Mouse (Mus musculus): ENCODE measurements around the gene Sult1a1. TPM values are rescaled to one million over a fixed set of nuclear protein-coding genes. Genes with fewer than 3 reads are reported as not detected.
"Not testable (repeated sequence)": the region's sequence is repeated elsewhere in the genome, so short reads cannot be mapped to it uniquely, and the experiment has no call there.

Sult1a1 gene
- polyA plus RNA-seq, 1 experiment from 2014 or later: 2.5 TPM

DNA sequence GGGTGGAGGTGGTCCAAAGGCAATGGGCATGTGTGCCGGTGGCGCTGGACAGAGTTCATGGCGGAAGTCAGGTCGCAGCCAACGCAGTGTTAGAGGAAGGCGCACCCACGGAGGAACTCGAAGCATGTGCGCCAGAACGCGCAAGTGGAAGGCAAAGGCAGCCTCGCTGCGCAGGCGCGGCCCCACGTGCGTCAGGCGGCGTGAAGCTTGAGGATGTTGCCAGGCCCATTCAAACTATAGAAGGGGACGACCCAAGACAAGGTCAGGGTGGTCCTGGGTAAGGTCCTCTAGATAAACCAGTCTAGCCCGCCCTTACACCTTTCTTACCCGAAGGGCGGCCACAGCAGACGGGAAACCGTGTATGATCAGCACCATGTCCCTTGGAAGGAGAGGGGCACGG, 16.2 kb upstream of the Sult1a1 start:
- DNase-seq (ENCODE audit: low spot score): no peak
- no peaks in the 10 kb centered on the region for H3K9me3 ChIP-seq (ENCODE audit: control insufficient read depth, low read length)
- H3K4me1 ChIP-seq (replicated peaks; ENCODE audit: control insufficient read depth, insufficient read depth, low read length): peaks cover 17% of the 10 kb centered on the region
- H3K4me3 ChIP-seq (replicated peaks; ENCODE audit: low read length): no peak overlapping the region
- H3K27me3 ChIP-seq (ENCODE audit: control insufficient read depth, insufficient read depth, low read length): no peaks in the 10 kb centered on the region
- peaks cover 32% of the 10 kb centered on the region for H3K36me3 ChIP-seq (replicated peaks; ENCODE audit: control insufficient read depth, insufficient read depth)
- no peak overlapping the region for H3K4me2 ChIP-seq (replicated peaks)
- ATAC-seq (ENCODE audit: low FRiP score): no peak
- no peak overlapping the region for H3K9ac ChIP-seq
- no peak overlapping the region for H3K27ac ChIP-seq
- 97% methylated on average over 26 of the region's 26 CpGs for WGBS

DNA sequence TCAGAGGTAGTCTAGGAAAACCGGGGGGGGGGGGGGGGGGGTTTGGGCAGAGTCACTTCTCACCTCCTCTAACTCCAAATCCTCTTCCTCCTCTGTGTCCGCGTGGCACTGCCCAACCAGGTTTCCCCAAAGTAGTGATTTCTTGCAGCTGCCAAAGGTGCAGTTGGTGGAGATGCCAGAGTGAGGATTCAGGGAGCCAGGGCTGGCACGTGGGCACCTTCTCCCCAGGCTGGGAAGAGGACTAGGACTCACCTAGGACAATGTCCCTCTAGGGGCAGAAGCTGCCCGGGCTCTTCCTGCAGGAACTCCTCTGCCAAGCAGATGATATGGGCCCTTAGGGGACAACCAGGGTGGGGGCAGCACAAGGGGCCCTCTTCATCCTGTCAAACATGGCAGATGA, 15.4 kb upstream of the Sult1a1 start:
- H3K9me3 ChIP-seq (ENCODE audit: control insufficient read depth, low read length): no peaks in the 10 kb centered on the region
- H3K36me3 ChIP-seq (replicated peaks; ENCODE audit: control insufficient read depth, insufficient read depth): peaks cover 29% of the 10 kb centered on the region
- 97% methylated on average over 4 of the region's 5 CpGs for WGBS
- ATAC-seq (ENCODE audit: low FRiP score) (no peak), DNase-seq (ENCODE audit: low spot score) (no peak)
- no peak overlapping the region for H3K9ac ChIP-seq
- H3K27ac ChIP-seq: no peak overlapping the region
- H3K4me3 ChIP-seq (replicated peaks; ENCODE audit: low read length): no peak overlapping the region
- no peaks in the 10 kb centered on the region for H3K27me3 ChIP-seq (ENCODE audit: control insufficient read depth, insufficient read depth, low read length)
- no peak overlapping the region for H3K4me2 ChIP-seq (replicated peaks)
- peaks cover 9% of the 10 kb centered on the region for H3K4me1 ChIP-seq (replicated peaks; ENCODE audit: control insufficient read depth, insufficient read depth, low read length)

DNA sequence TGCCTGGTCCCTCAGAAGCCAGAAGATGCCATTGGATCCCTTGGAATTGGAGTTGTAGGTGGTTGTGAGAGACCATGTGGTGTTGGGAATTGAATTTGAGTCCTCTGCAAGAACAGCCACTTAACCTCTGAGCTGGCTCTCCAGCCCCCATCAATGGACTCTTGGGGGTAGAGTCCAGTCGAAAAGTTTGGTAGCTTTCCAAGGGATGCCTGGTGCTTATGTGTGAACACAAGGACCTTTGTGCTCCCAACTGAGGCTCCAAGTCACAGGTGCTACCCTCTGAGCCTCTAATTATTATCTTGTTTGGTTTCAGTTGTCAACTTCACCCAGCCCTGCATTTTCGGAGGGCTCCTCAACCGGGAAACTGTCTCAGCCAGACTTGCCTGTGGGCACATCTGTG, 14.5 kb upstream of the Sult1a1 start:
- peaks cover 29% of the 10 kb centered on the region for H3K36me3 ChIP-seq (replicated peaks; ENCODE audit: control insufficient read depth, insufficient read depth)
- no peak overlapping the region for H3K9ac ChIP-seq
- no peak overlapping the region for H3K4me2 ChIP-seq (replicated peaks)
- no peak overlapping the region for H3K4me3 ChIP-seq (replicated peaks; ENCODE audit: low read length)
- no peak for ATAC-seq (ENCODE audit: low FRiP score)
- H3K9me3 ChIP-seq (ENCODE audit: control insufficient read depth, low read length): no peaks in the 10 kb centered on the region
- no peak for DNase-seq (ENCODE audit: low spot score)
- no peaks in the 10 kb centered on the region for H3K27me3 ChIP-seq (ENCODE audit: control insufficient read depth, insufficient read depth, low read length)
- peaks cover 6% of the 10 kb centered on the region for H3K4me1 ChIP-seq (replicated peaks; ENCODE audit: control insufficient read depth, insufficient read depth, low read length)
- H3K27ac ChIP-seq: no peak overlapping the region
- WGBS: 89% methylated on average over 3 of the region's 3 CpGs

DNA sequence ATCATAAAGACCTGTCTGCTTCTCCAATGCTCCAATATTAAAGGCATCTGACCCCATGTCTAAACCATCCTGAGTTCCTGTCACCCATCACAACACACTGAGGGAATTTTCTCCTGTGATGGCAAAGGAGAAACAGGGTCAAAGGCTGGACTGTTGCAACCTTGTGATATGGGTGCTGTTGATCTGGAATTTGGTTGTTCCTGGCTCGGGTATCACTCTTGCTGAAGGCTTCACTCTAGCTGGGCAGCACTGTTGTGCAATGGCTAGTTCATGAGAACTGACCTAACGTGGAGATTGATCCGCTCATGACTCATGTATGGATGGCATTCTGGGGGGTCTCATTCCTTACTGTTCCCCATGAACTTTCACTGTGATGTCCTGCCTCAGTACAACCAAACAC, 12.8 kb upstream of the Sult1a1 start:
- DNase-seq (ENCODE audit: low spot score) (no peak), ATAC-seq (ENCODE audit: low FRiP score) (no peak)
- Histone ChIP-seq H3K9me3 (ENCODE audit: control insufficient read depth, low read length) (no peaks in the 10 kb centered on the region), H3K4me2 (replicated peaks) (no peak overlapping the region), H3K4me1 (replicated peaks; ENCODE audit: control insufficient read depth, insufficient read depth, low read length) (no peaks in the 10 kb centered on the region; the same call in 1 of the 2 replicates), H3K4me3 (replicated peaks; ENCODE audit: low read length) (no peak overlapping the region), H3K27ac (no peak overlapping the region), H3K9ac (no peak overlapping the region), H3K36me3 (replicated peaks; ENCODE audit: control insufficient read depth, insufficient read depth) (peaks cover 29% of the 10 kb centered on the region), H3K27me3 (ENCODE audit: control insufficient read depth, insufficient read depth, low read length) (no peaks in the 10 kb centered on the region)
- WGBS: 93% methylated on average over 3 of the region's 3 CpGs

DNA sequence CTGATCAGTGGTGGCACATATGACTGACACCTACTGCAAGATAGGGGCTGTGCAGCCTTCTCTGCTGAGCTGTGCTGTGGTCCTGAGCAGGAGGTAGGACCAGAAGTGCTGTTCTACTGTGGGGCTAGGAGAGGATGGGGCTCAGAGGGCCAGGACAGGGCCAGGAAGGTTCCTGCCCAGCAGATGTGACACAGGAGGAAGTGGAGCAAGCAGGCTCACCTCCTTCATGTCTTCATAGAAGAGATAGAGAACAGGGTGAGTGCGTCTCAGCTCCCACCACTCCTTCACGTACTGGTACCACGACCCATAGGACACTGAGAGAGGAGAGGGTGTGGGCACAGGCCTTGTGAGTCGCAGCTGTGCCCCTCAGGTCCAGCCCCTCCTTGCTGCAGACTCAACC, 11.9 kb upstream of the Sult1a1 start:
- ATAC-seq (ENCODE audit: low FRiP score); H3K27me3 ChIP-seq (ENCODE audit: control insufficient read depth, insufficient read depth, low read length); H3K9ac ChIP-seq; H3K4me2 ChIP-seq (replicated peaks); H3K27ac ChIP-seq; H3K9me3 ChIP-seq (ENCODE audit: control insufficient read depth, low read length); H3K4me1 ChIP-seq (replicated peaks; ENCODE audit: control insufficient read depth, insufficient read depth, low read length); H3K4me3 ChIP-seq (replicated peaks; ENCODE audit: low read length); DNase-seq (ENCODE audit: low spot score): not testable (repeated sequence)
- WGBS: 74% methylated on average over 4 of the region's 4 CpGs
- H3K36me3 ChIP-seq (replicated peaks; ENCODE audit: control insufficient read depth, insufficient read depth): peaks cover 29% of the 10 kb centered on the region

DNA sequence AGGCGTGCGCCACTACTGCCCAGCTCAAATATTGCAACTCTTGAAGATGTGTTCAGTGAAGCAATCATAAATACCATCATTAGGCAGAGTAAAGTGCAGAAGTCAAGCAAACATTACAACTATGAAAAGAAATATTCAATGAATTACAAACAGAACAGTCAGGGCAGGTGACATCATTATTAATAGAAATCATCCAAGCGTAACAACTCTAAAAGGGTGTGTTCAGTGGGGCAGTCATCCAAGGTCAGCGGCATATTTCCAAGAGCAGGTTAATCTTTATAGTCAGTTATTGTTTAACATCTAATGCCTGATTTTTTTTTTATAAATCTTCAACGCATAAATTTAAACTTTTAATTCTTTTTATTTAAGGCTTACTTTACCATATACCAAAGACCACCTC, 5.0 kb upstream of the Sult1a1 start:
- ATAC-seq (ENCODE audit: low FRiP score): no peak
- Histone ChIP-seq H3K36me3 (replicated peaks; ENCODE audit: control insufficient read depth, insufficient read depth) (no peaks in the 10 kb centered on the region), H3K9ac (no peak overlapping the region), H3K27ac (no peak overlapping the region), H3K4me3 (replicated peaks; ENCODE audit: low read length) (no peak overlapping the region), H3K27me3 (ENCODE audit: control insufficient read depth, insufficient read depth, low read length) (no peaks in the 10 kb centered on the region), H3K4me1 (replicated peaks; ENCODE audit: control insufficient read depth, insufficient read depth, low read length) (no peaks in the 10 kb centered on the region), H3K9me3 (ENCODE audit: control insufficient read depth, low read length) (no peaks in the 10 kb centered on the region), H3K4me2 (replicated peaks) (no peak overlapping the region)
- WGBS: 93% methylated on average over 5 of the region's 5 CpGs
- DNase-seq (ENCODE audit: low spot score): no peak

DNA sequence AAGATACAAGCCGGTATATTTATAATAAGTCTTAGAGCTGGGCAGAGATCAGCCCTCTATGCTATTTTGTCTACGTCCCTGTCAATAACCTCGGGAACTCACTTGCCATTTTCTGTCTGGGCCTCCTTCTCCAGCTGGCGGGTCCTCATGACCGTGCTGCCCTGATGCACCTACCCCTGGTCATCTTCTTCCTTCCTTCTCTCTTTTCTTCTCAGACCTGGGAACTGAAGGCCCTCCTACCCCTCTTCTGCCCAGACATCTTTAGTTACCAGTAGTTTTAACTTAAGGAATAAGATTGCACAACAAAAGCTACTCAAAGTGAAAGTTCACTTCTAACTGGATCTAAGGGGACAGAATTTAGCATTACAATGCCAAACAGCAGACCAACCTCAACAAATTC, 3.5 kb upstream of the Sult1a1 start:
- no peak for ATAC-seq (ENCODE audit: low FRiP score)
- Histone ChIP-seq H3K4me3 (replicated peaks; ENCODE audit: low read length) (no peak overlapping the region), H3K36me3 (replicated peaks; ENCODE audit: control insufficient read depth, insufficient read depth) (0 out of 2 replicates have a peak, but pooled peaks cover 9% of the 10 kb centered on the region), H3K27me3 (ENCODE audit: control insufficient read depth, insufficient read depth, low read length) (no peaks in the 10 kb centered on the region), H3K4me1 (replicated peaks; ENCODE audit: control insufficient read depth, insufficient read depth, low read length) (no peaks in the 10 kb centered on the region), H3K9me3 (ENCODE audit: control insufficient read depth, low read length) (no peaks in the 10 kb centered on the region), H3K4me2 (replicated peaks) (no peak overlapping the region), H3K27ac (no peak overlapping the region), H3K9ac (no peak overlapping the region)
- no peak for DNase-seq (ENCODE audit: low spot score)
- 95% methylated on average over 5 of the region's 5 CpGs for WGBS

DNA sequence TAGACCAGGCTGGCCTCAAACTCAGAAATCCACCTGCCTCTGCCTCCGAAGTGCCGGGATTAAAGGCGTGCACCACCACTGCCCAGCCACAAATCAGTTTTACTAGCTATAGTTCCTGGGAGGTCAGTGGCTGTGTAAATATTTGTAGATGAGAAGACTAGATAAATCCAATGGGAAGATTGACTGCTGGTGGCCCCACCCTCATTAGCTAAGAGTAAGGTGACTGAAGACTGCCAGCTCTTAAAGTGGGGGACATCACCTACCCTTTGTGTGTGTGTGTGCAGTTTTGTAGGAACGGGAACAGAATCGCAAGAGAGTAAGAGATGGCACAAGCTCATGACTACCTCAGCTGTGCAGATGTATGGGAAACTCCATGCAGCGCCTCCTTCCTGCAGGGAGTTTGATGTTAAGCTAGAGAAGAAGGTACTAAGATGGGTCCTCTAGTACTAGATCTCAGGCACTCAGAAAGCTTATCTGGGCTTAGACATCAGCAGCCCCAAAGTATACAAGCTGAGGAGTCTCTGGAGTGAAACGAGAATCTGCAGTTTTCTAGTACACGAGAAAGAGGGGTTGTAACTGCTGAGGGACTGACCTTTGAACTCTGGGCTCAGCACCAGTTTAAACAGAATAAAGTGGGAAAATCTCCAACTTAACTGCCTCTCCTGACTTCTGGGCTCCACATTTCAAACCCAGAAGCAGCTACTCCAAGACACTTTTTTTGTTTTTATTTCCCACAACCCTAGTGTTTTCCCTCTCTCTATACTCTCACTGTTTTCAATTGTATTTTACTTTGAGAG, 2.5 kb upstream of the Sult1a1 start:
- Histone ChIP-seq H3K27ac (no peak overlapping the region), H3K4me2 (replicated peaks) (no peak overlapping the region), H3K4me3 (replicated peaks; ENCODE audit: low read length) (no peak overlapping the region), H3K9me3 (ENCODE audit: control insufficient read depth, low read length) (no peaks in the 10 kb centered on the region), H3K36me3 (replicated peaks; ENCODE audit: control insufficient read depth, insufficient read depth) (peaks cover 9% of the 10 kb centered on the region; the same call in 1 of the 2 replicates), H3K4me1 (replicated peaks; ENCODE audit: control insufficient read depth, insufficient read depth, low read length) (no peaks in the 10 kb centered on the region), H3K27me3 (ENCODE audit: control insufficient read depth, insufficient read depth, low read length) (no peaks in the 10 kb centered on the region), H3K9ac (no peak overlapping the region)
- ATAC-seq (ENCODE audit: low FRiP score) (no peak), DNase-seq (ENCODE audit: low spot score) (no peak)
- 88% methylated on average over 8 of the region's 8 CpGs for WGBS

DNA sequence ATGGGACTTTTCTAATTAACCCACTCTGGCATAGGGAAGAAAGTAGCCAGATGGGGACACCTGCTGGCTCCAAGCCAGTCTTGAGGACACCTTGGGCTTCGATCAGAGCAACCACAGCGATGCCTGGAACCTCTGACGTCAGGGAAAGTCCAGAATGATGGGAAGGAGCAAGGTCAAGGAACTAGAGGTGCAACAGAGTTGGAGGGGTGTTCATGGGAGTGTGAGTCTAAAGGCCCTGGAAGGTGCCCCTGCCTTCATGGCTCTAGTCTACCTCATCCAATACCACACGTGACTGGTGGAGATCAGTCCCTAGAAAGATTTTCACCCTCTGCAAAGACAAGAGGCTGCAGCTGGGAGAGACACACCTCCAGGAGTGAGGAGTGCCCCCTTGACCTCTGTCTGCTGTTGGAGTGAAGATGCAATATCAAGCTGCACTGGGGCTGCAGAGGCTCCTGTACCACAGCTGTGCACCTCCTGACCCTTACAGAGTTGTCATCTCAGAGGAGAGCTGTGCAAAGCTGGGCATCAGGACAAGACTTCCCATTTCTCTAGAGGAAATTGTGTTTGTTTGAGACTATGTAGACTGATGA, 494 bp upstream of the Sult1a1 start:
- H3K27ac ChIP-seq: no peak overlapping the region
- H3K27me3 ChIP-seq (ENCODE audit: control insufficient read depth, insufficient read depth, low read length): no peaks in the 10 kb centered on the region
- H3K4me2 ChIP-seq (replicated peaks): no peak overlapping the region
- no peak overlapping the region for H3K4me3 ChIP-seq (replicated peaks; ENCODE audit: low read length)
- no peak for DNase-seq (ENCODE audit: low spot score)
- no peaks in the 10 kb centered on the region for H3K4me1 ChIP-seq (replicated peaks; ENCODE audit: control insufficient read depth, insufficient read depth, low read length)
- no peak overlapping the region for H3K9ac ChIP-seq
- no peaks in the 10 kb centered on the region for H3K9me3 ChIP-seq (ENCODE audit: control insufficient read depth, low read length)
- no peak for ATAC-seq (ENCODE audit: low FRiP score)
- peaks cover 25% of the 10 kb centered on the region for H3K36me3 ChIP-seq (replicated peaks; ENCODE audit: control insufficient read depth, insufficient read depth)
- WGBS: 76% methylated on average over 4 of the region's 4 CpGs

Data from hindbrain, embryonic 14.5 days (tissue).